Mouse (Mus musculus) layer of hippocampus, adult 2 months (tissue): ENCODE measurements around the gene Efcab6. TPM values are rescaled to one million over a fixed set of nuclear protein-coding genes. Genes with fewer than 3 reads are reported as not detected.
A peak's percentile ranks its signal among the peaks of the same experiment; 100 is the strongest.

Source experiments
- DNase-seq, 2 experiments: peaks; one replicate each; pipeline ENCODE4 v3.0.0; 2022; ENCODE audit warnings: low spot score in 2 of 2
- H3K27ac ChIP-seq: fragments of 200-600 bp; 2 replicates; pipeline ENCODE4 v1.8.1; 2022
- H3K4me3 ChIP-seq: fragments of 200-600 bp; 2 replicates; pipeline ENCODE4 v1.8.1; 2022; ENCODE audit warnings: mild to moderate bottlenecking
- CTCF ChIP-seq: fragments of 200-600 bp; conservative IDR thresholded peaks from 2 replicates; pipeline ENCODE4 v1.8.1; 2022; ENCODE audit warnings: antibody characterized with exemption, mild to moderate bottlenecking, moderate library complexity
- total RNA-seq, 2 experiments: library from RNA; stranded (reverse); gene quantifications; 2 replicates each; pipeline ENCODE4 v1.2.3; 2021

Efcab6 gene
- total RNA-seq, 2 experiments from 2014 or later = 4.9 to 6.4 TPM

GRCm38 (mm10) chr15:84052390-84052789, 12.8 kb downstream of the Efcab6 start:
- Histone ChIP-seq H3K27ac (no peak overlapping the region), H3K4me3 (no peak overlapping the region)
- TF ChIP-seq CTCF = no peak
- DNase-seq = no peak

DNA sequence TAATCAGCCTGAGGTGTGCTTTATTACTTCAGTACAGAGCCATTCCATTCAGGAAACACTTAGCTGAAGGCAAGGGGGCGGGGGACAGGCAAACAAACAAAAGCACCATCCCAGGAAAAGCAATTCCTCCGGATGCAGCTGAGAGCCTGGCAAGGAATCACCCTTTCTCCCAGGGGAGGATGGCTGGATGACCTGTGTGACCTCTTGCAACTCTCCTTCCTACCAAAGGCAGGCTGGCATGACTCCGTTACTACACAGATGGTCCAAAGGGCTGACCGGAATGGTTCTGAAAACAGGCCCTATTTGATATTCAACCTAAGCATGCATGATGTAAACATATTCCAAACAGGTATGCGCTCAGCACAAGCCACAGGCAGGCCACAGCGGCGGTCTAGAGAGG, 15.6 kb downstream of the Efcab6 start:
- TF ChIP-seq CTCF = no peak
- DNase-seq = no peak
- H3K27ac ChIP-seq = no peak overlapping the region
- no peak overlapping the region for H3K4me3 ChIP-seq

DNA sequence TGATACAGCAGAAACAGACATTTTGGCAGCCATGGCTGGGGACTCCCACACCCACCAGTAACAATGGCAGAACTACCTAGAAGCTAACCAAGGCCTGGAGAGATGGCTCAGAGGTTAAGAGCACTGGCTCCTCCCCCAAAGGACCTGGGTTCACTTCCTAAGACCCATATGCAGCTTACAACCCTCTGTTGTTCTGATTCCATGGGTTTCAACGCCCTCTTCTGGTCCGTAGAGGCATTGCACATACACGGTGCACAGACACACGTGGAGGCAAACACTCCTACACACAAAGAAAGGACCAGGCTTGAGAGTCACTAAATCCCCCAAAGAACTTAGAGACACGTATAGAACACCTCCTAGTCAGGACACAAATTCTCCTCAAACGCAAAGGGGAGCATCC, 19.6 kb downstream of the Efcab6 start:
- Histone ChIP-seq H3K27ac (no peak overlapping the region), H3K4me3 (no peak overlapping the region)
- TF ChIP-seq CTCF = 0 out of 2 replicates have a peak, but pooled peaks have one; percentile 13
- no peak for DNase-seq

DNA sequence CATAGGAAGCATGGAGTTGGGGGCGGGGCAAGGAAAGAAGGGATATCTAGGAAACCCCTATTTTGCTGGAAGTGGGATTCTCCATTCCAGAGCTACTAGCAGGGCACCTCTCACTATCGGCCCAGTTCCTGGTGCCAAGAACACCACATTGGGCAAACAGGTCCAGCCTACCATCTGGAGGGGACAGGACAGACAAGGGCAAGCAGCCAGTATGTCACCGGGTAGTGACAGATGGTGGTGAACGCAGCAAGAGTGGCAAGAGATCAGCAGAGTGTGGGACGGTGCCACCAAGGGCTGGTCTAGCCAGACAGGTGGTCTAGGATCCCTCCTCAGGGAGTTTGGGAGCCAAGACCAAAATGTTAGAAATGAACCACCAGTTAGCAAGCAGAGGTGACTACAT, 28.1 kb downstream of the Efcab6 start:
- DNase-seq = no peak
- Histone ChIP-seq H3K27ac (no peak overlapping the region), H3K4me3 (no peak overlapping the region)
- no peak for TF ChIP-seq CTCF

DNA sequence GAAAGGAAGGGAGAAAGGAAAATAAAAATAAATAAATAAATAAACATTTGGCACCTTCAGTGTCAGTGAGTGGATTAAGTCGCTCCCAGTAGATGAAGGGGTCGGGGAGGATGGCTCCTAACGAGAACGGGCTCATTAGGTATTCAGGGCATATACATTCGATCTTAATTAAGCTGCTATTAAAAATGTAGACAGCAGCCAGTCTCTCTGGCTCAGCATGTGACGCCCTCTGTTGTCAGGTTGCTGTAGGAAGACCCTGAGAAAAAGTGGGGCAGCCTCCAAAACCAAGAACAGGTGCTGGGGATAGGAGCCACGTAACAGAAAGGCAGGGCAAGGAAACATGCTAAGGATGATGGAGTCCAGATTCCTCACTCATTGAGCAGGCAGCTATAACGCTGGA, 39.5 kb downstream of the Efcab6 start:
- Histone ChIP-seq H3K4me3 (no peak overlapping the region), H3K27ac (no peak overlapping the region)
- no peak for DNase-seq
- TF ChIP-seq CTCF = no peak

GRCm38 (mm10) chr15:84024851-84025250, 40.3 kb downstream of the Efcab6 start:
- Histone ChIP-seq H3K27ac (no peak overlapping the region), H3K4me3 (no peak overlapping the region)
- TF ChIP-seq CTCF = no peak
- DNase-seq = no peak

DNA sequence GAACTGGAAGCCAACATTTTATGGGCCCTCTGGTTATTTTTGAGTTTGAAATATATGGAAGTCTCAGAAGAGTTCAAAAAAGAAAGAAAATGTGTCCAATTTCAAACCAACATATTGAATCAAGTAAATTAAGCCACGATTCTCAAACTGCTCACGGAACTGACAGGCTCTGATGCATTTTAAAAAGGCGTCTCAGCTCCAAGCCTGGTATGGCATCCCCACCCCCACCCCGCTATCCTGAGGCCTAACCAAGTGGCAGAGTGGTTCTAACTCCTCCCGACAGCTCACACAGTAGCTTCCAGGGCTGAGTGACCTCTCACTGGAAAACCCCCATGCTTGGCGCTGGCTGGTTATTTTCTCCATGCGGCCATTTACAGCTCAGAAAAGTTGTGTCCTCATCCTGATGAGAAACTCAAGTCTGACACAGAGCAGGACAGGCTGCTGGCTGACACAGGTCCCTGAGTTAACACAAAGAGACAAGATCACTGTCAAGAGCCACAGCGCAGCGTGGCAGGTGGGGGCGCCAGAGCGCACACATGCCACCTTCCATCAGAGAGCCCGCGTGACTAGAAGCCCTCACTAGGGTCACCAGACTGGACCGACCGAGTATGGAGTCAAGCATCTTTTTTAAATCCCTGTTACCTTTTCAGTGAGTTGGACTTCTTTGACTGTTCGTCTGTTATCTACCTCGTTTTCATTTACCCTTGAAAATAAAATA, 55.7 kb downstream of the Efcab6 start:
- DNase-seq = no peak
- TF ChIP-seq CTCF = peak; percentile 65
- Histone ChIP-seq H3K4me3 (no peak overlapping the region), H3K27ac (no peak overlapping the region)

DNA sequence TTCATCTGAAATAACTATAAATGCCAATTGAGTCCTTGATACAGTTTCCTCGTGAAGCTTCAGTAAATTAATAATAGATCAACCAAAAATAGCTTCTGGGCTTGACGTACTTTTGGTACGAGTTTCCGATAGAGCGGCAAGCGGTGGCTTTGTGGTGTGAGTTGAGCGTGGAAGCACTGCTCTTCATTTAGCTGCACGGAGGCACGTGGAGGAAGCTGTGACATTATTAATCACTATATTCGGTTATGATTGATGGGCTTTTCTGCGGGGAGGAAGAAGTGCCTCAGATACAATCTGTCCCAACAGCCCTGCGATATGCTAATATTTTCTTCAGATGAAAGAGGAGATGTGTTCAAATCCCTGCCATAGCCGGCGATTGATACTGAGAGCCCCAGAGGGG, 60.9 kb downstream of the Efcab6 start:
- Histone ChIP-seq H3K27ac (no peak overlapping the region), H3K4me3 (no peak overlapping the region)
- peak in 1 of 2 experiments; percentile 51 for DNase-seq
- TF ChIP-seq CTCF = no peak

DNA sequence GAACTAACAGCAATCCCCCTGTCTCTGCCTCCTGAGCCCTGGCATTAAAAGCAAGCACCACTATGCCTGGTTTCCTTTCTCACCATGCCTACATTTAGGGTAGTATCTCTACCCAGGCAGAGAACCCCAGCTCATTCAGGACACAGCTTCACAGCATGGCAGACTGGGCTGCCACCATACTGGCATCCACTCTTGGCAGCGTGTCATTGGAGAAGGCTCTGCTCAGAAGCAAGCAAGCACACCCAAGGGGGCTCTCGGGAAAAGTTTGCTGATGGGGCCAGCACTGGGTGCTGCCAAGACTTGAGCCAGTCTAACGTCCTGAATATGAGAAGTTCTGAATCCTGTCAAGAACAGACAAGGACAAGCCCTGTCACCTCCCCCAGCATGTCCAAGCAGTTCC, 66.1 kb downstream of the Efcab6 start:
- no peak for DNase-seq
- peak overlapping the region; percentile 67; the same call in 1 of the 2 replicates for H3K27ac ChIP-seq
- TF ChIP-seq CTCF = no peak
- no peak overlapping the region for H3K4me3 ChIP-seq

DNA sequence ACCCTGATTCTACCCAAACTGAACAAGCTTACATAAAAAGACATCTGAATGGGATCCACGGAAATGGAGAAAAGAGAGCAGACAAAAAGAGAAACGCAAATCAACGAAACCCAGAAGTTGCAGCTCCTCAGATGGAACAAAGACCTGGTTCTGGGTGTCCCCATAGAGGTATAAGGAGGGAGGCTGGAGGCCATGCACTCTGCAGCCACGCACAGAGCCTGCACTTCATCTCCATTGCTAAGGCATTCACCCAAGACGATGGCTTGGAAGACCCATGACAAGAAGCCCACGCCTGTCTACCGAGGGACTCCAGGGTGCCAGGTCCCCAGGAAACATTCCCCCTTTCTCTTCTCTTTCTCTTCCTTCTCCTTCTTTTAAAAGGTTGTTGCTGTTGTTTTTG, 66.6 kb downstream of the Efcab6 start:
- H3K27ac ChIP-seq = peak overlapping the region; percentile 67
- TF ChIP-seq CTCF = no peak
- H3K4me3 ChIP-seq = no peak overlapping the region
- DNase-seq = no peak

- DNase-seq = peak; percentile 69 to 88
- Histone ChIP-seq H3K27ac (no peak overlapping the region), H3K4me3 (no peak overlapping the region)
- TF ChIP-seq CTCF = no peak
These were observed 67.1 kb downstream of the Efcab6 start for GRCm38 (mm10) chr15:83998115-83998514.

DNA sequence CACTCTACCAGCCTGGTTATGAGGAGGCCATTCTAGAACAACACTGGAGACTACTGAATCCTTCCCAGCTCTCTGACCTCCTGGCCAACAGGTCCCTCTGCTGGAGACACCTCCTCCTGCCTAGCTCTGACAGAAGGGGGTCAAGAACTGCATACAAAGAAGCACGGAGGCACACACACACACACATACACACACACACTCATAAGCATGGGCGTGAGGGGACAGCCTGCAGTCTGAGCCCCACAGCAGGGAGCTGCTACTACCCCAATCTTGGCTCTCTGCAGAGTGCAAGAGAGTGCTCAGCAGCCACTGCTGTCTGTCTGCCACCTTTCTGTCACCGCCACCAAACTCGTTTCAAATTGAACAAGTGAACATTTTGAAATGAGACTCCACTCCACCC, 67.6 kb downstream of the Efcab6 start:
- TF ChIP-seq CTCF = peak; percentile 31; the same call in 1 of the 2 replicates
- DNase-seq = no peak
- H3K4me3 ChIP-seq = no peak overlapping the region
- peak overlapping the region; percentile 39; the same call in 1 of the 2 replicates for H3K27ac ChIP-seq

DNA sequence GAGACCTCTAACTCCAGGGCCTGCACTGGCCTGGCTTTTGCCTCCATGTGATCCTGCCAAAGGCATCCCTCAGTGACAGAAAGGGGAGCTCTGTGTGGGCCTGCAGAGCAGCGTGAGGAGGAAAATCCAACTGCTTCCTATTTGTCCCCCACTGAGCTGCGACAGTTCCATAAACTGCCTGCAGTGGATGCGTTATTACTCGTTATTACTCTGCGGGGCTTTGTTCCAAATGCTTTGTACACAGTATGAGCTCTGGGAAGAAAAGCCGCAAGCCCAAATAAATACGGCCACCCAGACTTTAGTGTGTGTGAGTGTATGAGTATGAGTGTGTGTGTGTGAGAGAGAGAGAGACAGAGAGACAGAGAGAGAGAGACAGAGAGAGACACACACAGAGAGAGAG, 68.3 kb downstream of the Efcab6 start:
- peak; percentile 33; the same call in 1 of the 2 replicates for TF ChIP-seq CTCF
- Histone ChIP-seq H3K27ac (no peak overlapping the region), H3K4me3 (no peak overlapping the region)
- DNase-seq = no peak

GRCm38 (mm10) chr15:83992191-83992590, 73.0 kb downstream of the Efcab6 start:
- H3K27ac ChIP-seq = no peak overlapping the region
- no peak for TF ChIP-seq CTCF
- DNase-seq = peak in 1 of 2 experiments; percentile 32
- H3K4me3 ChIP-seq = no peak overlapping the region
